Mouse (Mus musculus) spleen, postnatal 10 days (tissue): ENCODE measurements around the gene Bsg.

Source experiments
- DNase-seq, 2 experiments: peaks; one replicate each; pipeline ENCODE4 v3.0.0; 2021 to 2022; ENCODE audit warnings: low spot score in 2 of 2

The Bsg gene

DNA sequence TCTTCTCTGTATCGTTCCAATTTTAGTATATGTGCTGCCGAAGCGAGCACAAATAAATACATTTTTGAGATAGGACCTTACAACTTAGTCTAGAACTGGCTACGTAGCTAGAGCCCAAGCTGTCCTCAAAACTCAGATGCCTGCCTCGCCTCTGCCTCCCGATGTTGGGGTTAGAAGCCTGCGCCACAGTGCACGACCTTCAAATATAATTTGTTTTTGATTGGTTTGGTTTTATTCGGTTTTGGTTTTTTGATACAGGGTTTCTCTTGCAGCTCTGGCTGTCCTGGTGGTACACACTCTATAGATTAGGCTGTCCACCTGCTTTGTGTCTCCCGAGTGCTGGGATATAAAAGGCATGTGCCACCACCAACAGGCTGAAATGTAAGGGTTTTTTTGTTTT is 750 bp upstream of the Bsg start:
- no peak for DNase-seq

- peak; percentile 52 to 58 for DNase-seq
Observed at GRCm38 (mm10) chr10:79704970-79705360, 674 bp downstream of the Bsg start.

DNA sequence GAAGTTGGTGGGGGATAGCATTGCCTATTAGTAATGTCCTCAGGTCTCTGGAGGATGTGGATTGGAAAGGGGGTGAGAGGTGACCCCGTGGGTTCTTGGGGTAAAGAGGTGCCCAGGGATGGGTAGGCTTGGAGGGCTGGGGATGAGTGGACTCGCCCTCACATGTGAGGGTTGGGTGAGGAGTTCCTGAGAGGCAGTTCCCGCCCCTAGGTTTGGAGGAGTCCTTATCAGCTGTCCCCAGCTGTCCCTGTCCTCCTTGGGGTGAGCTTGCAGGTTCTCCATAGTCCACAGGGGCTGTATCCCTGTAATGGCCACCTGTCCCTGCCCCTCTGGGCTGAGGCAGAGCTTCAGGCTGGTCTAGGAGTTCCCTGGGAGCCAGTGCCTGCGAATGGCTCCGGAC is 1.7 kb downstream of the Bsg start:
- peak; percentile 75 to 86 for DNase-seq

- DNase-seq, result peak in 1 of 2 experiments; percentile 43
Observed at GRCm38 (mm10) chr10:79706406-79707094, 2.3 kb downstream of the Bsg start.

GRCm38 (mm10) chr10:79707162-79707561 is 2.9 kb downstream of the Bsg start:
- no peak for DNase-seq

GRCm38 (mm10) chr10:79707759-79708158 is 3.5 kb downstream of the Bsg start:
- DNase-seq, result no peak

- no peak for DNase-seq
Observed at GRCm38 (mm10) chr10:79708668-79709067, 4.4 kb downstream of the Bsg start.

- no peak for DNase-seq
Observed at GRCm38 (mm10) chr10:79709307-79709706, 5.0 kb downstream of the Bsg start.

DNA sequence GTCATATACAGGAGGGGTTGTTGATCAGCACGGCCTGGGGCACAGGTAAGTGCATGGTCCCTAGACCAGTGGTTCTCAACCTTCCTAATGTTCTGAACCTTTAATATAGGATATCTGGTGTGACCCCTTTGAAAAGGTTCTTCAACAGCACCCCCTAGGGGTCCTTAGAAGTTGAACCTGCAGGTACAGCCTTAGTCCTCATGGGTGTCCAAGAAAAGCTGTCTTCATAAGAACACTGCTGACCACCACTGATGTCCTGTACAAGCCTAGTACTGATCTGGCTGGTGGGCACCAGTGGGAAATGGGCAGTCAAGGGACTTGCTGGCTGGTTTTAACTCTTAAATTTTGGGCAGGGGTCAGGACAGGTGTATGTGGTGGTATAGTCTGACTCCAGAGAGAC is 7.7 kb downstream of the Bsg start:
- DNase-seq, result peak; percentile 50 to 51

DNA sequence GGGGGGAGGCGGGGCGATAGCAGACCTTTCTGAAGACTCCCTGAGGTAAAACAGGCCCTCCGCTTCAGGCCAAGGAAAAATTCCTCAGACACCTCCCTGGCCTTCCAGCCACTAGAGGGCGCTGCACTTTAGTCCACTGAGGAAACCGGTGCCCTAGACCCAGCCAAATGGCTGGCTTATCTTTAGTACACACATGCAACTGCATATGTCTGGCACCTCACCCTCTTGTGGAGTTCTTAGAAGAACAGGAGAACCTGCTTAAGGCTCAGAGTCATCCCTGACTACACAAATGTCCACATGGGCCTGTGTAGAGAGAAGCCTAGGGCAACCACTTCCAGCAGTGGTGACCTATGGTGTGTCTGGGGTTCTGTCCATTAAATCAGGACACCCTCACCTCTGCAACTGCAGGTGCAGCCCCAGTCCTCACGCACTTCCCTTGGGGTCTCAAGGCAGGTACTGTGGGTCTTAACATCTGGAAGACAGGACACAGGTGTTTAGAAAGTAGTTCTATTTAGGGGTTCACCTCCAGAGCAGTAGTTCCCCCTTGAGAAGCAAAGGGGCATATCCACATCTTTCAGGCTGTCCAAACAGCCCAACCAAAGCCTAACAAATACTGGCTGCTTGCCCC is 8.3 kb downstream of the Bsg start:
- DNase-seq, result peak; percentile 95 to 97

DNA sequence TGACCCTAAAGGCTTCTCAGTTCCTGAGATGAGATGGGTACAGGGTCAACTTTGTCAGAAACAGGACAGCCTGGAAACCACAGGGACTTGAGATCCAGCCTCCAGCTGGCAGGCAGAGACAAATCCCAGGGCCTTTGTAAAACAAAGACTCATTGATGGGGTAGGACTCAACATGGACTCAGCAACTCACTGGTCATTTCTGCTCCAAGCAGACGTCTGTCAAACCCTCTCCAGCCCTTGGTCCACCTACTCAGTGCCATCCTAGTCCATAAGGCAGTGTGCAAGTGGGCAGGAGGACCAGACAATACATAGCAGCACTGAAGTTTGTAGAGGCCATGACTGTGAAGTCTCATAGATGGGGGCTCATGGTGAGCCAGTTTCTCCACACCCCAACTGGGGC is 8.9 kb downstream of the Bsg start:
- no peak for DNase-seq

DNA sequence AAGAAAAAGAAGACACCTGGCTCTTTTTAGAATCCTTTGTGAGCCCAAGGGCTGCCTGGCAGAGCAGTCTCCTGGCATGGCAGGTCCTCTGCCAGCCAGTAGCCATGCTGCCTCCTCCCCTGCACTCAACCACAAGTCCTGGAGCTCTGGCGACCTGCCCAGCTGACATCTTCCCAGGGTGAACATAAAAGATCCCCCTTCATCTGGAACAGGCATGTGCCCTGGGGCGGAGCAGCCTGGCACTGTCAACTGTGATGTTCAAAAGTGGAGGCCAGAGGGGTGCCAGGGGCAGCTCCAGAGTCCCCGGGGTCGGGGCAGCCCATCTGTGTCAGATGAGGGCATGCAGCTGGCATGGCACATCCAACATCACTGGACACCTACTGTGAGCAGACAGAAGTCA is 10.7 kb downstream of the Bsg start:
- DNase-seq, result peak in 1 of 2 experiments; percentile 37

- no peak for DNase-seq
Observed at GRCm38 (mm10) chr10:79716254-79716987, 12.1 kb downstream of the Bsg start, which contains the start of gene Hcn2. Hcn2 (plus strand) TSS chr10:79716634.

GRCm38 (mm10) chr10:79716988-79717355 is 12.7 kb downstream of the Bsg start:
- no peak for DNase-seq

- DNase-seq, result peak; percentile 62 to 82
Observed at GRCm38 (mm10) chr10:79717640-79718357, 13.5 kb downstream of the Bsg start.

GRCm38 (mm10) chr10:79721089-79721488 is 16.8 kb downstream of the Bsg start:
- no peak for DNase-seq

GRCm38 (mm10) chr10:79723047-79723446 is 18.8 kb downstream of the Bsg start:
- DNase-seq, result no peak

DNA sequence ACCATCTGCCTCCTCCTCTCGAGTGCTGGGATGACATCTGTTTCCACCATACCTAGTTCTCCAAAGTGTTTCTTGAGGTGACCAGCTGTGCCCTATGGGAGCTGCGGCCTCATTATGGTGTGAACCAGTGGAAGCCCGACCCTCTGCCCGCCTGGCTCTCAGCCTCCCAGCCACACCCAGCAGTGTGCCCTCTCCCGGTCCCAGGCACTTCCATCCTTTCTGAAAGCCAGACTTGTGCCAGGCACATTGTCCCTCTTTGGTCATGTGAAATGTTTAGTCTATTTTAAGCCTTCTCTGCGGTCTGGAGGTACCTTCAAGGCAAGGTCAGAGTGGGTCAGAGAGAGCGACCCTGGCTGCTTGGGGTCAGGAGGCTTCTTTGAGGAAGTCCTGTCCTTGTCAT is 19.4 kb downstream of the Bsg start:
- no peak for DNase-seq

GRCm38 (mm10) chr10:79726090-79726489 is 21.8 kb downstream of the Bsg start:
- peak; percentile 76 to 84 for DNase-seq

- no peak for DNase-seq
Observed at GRCm38 (mm10) chr10:79728323-79729249, 24.3 kb downstream of the Bsg start.

DNA sequence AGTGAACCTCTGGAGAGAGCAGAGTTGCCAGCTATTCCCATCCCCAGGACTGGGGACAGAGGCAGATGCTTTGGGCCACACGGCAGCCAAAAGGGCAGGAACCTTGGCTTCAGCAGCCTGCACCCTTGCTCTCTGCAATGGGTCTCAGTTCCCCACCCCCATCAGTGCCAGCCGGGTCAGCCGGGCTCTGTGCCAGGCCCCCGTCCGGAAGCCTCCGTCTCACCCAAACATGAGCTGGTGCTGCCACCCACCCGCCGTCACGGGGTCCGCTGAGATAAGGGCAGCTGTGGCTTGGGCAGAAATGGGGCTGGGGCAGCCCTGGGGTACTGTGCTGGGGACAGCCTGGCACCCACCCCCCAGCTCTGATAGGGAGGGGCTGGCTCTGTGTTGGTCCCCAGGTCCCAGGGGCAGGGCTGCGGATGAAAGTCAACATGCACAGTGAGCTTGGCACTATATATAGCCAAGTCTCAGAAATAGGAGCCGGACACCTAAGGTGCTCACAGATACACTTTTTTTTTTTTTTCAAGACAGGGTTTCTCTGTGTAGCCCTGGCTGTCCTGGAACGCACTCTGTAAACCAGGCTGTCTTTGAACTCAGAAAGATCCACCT is 25.2 kb downstream of the Bsg start:
- DNase-seq, result no peak
